Comparison of ENCODE assay signal across 19 mouse cellular contexts in the genomic region with DNA sequence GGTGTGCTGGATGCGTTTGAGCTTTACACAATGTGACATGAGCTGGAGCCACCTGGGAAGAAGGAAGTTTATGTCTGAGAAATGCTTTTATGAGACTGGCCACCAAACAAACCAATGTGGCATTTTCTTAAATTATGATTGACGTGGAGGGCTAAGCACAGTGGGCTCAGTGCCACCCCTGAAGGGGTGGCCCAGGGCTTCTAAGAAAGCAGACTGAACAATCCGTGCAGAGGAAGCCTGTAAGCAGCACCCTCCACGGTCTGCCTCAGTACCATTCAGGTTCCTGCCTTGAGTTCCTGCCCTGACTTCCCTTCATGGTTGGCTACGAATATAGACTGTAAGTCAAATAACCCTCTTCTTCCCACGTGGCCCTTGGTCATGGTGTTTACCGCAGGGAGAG. TPM values are rescaled to one million over a fixed set of nuclear protein-coding genes. Genes with fewer than 3 reads are reported as not detected.
DNase-seq lines count a peak whose midpoint lies in the region; ATAC-seq and TF ChIP-seq lines count a peak whose summit lies in the region.
"Had no signal": no experiment of that assay in that cellular context is flagged by ENCODE, and none has a peak within 500 bp of the region (broad histone marks: within the 10 kb centered on the region; RNA-seq: fewer than 3 reads in every experiment).

No protein-coding gene starts in this region.

- no peak overlapping the region for H3K9ac ChIP-seq in hindbrain, embryonic 14.5 days
- H3K9ac ChIP-seq in midbrain, embryonic 14.5 days (replicated peaks; ENCODE audit: low read length) = peak overlapping the region; percentile 21; the same call in 1 of the 2 replicates
- H3K9ac ChIP-seq: limb, embryonic 12.5 days; liver, embryonic 13.5 days; lung, embryonic 15.5 days had no signal

- H3K4me2 ChIP-seq in hindbrain, embryonic 14.5 days (replicated peaks) = peak overlapping the region; percentile 45
- peak overlapping the region; percentile 53 for H3K4me2 ChIP-seq in midbrain, embryonic 14.5 days (ENCODE audit: low read length)
- H3K4me2 ChIP-seq: heart, embryonic 11.5 days; limb, embryonic 12.5 days; liver, embryonic 13.5 days; lung, embryonic 15.5 days had no signal

- peak overlapping the region; percentile 41; the same call in 1 of the 2 replicates for H3K27ac ChIP-seq in testis, adult 2 months (ENCODE audit: control insufficient read depth, insufficient read depth, low read depth, low read length)
- peak overlapping the region; percentile 84 for H3K27ac ChIP-seq in hindbrain, embryonic 14.5 days
- peak overlapping the region; percentile 83 for H3K27ac ChIP-seq in midbrain, embryonic 14.5 days (replicated peaks; ENCODE audit: low read depth, low read length)
- H3K27ac ChIP-seq: limb, embryonic 12.5 days; liver, embryonic 13.5 days; lung, embryonic 15.5 days; stomach, postnatal 0 days had no signal

- ATAC-seq in hindbrain, embryonic 14.5 days (ENCODE audit: low FRiP score) = peak; percentile 25; the same call in 1 of the 2 replicates
- ATAC-seq in midbrain, embryonic 14.5 days (ENCODE audit: low FRiP score, low TSS enrichment) = peak; percentile 44; the same call in 1 of the 2 replicates
- no peak for ATAC-seq in erythroid progenitor cell, adult 5-6 weeks (replicated peaks; ENCODE audit: low FRiP score, poor library complexity, severe bottlenecking)
- ATAC-seq: intestine, embryonic 16.5 days had no signal

- no peak for TF ChIP-seq POLR2A in testis, adult 2 months (IDR thresholded peaks at IDR 0.05; ENCODE audit: control insufficient read depth, low read depth, low read length)

- no peak for TF ChIP-seq CTCF in testis, adult 2 months (IDR thresholded peaks at IDR 0.05; ENCODE audit: control insufficient read depth, insufficient read depth, insufficient replicate concordance, low read depth, low read length)

- peaks cover 13% of the 10 kb centered on the region for H3K4me1 ChIP-seq in testis, adult 2 months (ENCODE audit: control insufficient read depth, insufficient read depth, low read length)
- peaks cover 25% of the 10 kb centered on the region for H3K4me1 ChIP-seq in hindbrain, embryonic 14.5 days (replicated peaks; ENCODE audit: control insufficient read depth, insufficient read depth, low read length)
- peaks cover 21% of the 10 kb centered on the region for H3K4me1 ChIP-seq in midbrain, embryonic 14.5 days (ENCODE audit: control insufficient read depth, insufficient read depth, low read length)
- H3K4me1 ChIP-seq: limb, embryonic 12.5 days; liver, embryonic 13.5 days had no signal

- H3K4me3 ChIP-seq in testis, adult 2 months (ENCODE audit: control insufficient read depth, low read depth, low read length) = peak overlapping the region; percentile 82
- no peak overlapping the region for H3K4me3 ChIP-seq in hindbrain, embryonic 14.5 days (replicated peaks; ENCODE audit: low read length)
- no peak overlapping the region for H3K4me3 ChIP-seq in midbrain, embryonic 14.5 days (replicated peaks; ENCODE audit: low read depth, low read length)
- H3K4me3 ChIP-seq: limb, embryonic 12.5 days; liver, embryonic 13.5 days; lung, embryonic 15.5 days had no signal

- no peaks in the 10 kb centered on the region for H3K36me3 ChIP-seq in testis, adult 2 months (ENCODE audit: control insufficient read depth, insufficient read depth, low read length)
- H3K36me3 ChIP-seq in hindbrain, embryonic 14.5 days (replicated peaks; ENCODE audit: control insufficient read depth, insufficient read depth) = peaks cover 67% of the 10 kb centered on the region
- H3K36me3 ChIP-seq in midbrain, embryonic 14.5 days (ENCODE audit: control insufficient read depth, insufficient read depth, low read length) = peaks cover 53% of the 10 kb centered on the region

- no peak for DNase-seq in testis, postnatal 14 days (ENCODE audit: low spot score)
- DNase-seq in hindbrain, embryonic 14.5 days (ENCODE audit: low spot score) = no peak
- DNase-seq in midbrain, embryonic 14.5 days = no peak
- no peak for DNase-seq in MN1 (ENCODE audit: low spot score)
- DNase-seq in cerebellum, adult 9-10 months = no peak
- no peak for DNase-seq in ovary, postnatal 36 days (ENCODE audit: low spot score)
- DNase-seq: heart, postnatal 14 days; liver, embryonic 13.5 days; thymus, postnatal 25 days had no signal

- H3K9me3 ChIP-seq in hindbrain, embryonic 14.5 days (ENCODE audit: control insufficient read depth, low read length) = no peaks in the 10 kb centered on the region
- H3K9me3 ChIP-seq in midbrain, embryonic 14.5 days (ENCODE audit: control insufficient read depth, low read length) = no peaks in the 10 kb centered on the region
- H3K9me3 ChIP-seq: limb, embryonic 12.5 days; liver, embryonic 13.5 days; lung, embryonic 15.5 days had no signal

- 56% methylated on average over 7 of the region's 7 CpGs for WGBS in hindbrain, embryonic 14.5 days
- 65% methylated on average over 7 of the region's 7 CpGs for WGBS in midbrain, embryonic 14.5 days

- no peaks in the 10 kb centered on the region for H3K27me3 ChIP-seq in testis, adult 2 months (ENCODE audit: control insufficient read depth, insufficient read depth, low read length)
- H3K27me3 ChIP-seq in hindbrain, embryonic 14.5 days (ENCODE audit: control insufficient read depth, insufficient read depth, low read length) = no peaks in the 10 kb centered on the region
- no peaks in the 10 kb centered on the region for H3K27me3 ChIP-seq in midbrain, embryonic 14.5 days (ENCODE audit: control insufficient read depth, insufficient read depth, low read length)
- H3K27me3 ChIP-seq: limb, embryonic 12.5 days; liver, embryonic 13.5 days; lung, embryonic 15.5 days had no signal

RNA-seq across cellular contexts. Expression of a gene that starts 14.6 kb away (rescaled TPM):
- 9.7 and 11.0 TPM in 2 replicates for polyA plus RNA-seq in testis, adult 2 months (2012; rRNA removed)
- 21.6 and 26.5 TPM in 2 replicates for polyA plus RNA-seq in hindbrain, embryonic 14.5 days (2014; fragmentation: Nextera tagmentation; extraction: Ambion mirVana)
- 20.0 and 27.7 TPM in 2 replicates for polyA plus RNA-seq in midbrain, embryonic 14.5 days (2014; fragmentation: Nextera tagmentation; extraction: Ambion mirVana)
- 4.3 and 5.9 TPM in 2 replicates for total RNA-seq in erythroid progenitor cell, adult 5-6 weeks (2015; ENCODE audit: low replicate concordance)
- 2.6 and 4.8 TPM in 2 replicates for total RNA-seq in erythroid progenitor cell, adult 5-6 weeks (2017; ENCODE audit: low replicate concordance)

RNA-seq across cellular contexts. Expression of a gene that starts 19.4 kb away (rescaled TPM):
- 10.1 and 11.6 TPM in 2 replicates for polyA plus RNA-seq in testis, adult 2 months (2012; rRNA removed)
- 171 and 213 TPM in 2 replicates for polyA plus RNA-seq in hindbrain, embryonic 14.5 days (2014; fragmentation: Nextera tagmentation; extraction: Ambion mirVana)
- 164 and 190 TPM in 2 replicates for polyA plus RNA-seq in midbrain, embryonic 14.5 days (2014; fragmentation: Nextera tagmentation; extraction: Ambion mirVana)
- 8.8 and 47.2 TPM in 2 replicates for total RNA-seq in erythroid progenitor cell, adult 5-6 weeks (2015; ENCODE audit: low replicate concordance)
- 17.2 and 52.3 TPM in 2 replicates for total RNA-seq in erythroid progenitor cell, adult 5-6 weeks (2017; ENCODE audit: low replicate concordance)

RNA-seq across cellular contexts. Expression of a gene that starts 28.2 kb away (rescaled TPM):
- 58.4 and 61.9 TPM in 2 replicates for polyA plus RNA-seq in testis, adult 2 months (2012; rRNA removed)
- polyA plus RNA-seq in hindbrain, embryonic 14.5 days (2014; fragmentation: Nextera tagmentation; extraction: Ambion mirVana) = 56.2 and 64.1 TPM in 2 replicates
- polyA plus RNA-seq in midbrain, embryonic 14.5 days (2014; fragmentation: Nextera tagmentation; extraction: Ambion mirVana) = 61.5 and 73.0 TPM in 2 replicates
- total RNA-seq in erythroid progenitor cell, adult 5-6 weeks (2015; ENCODE audit: low replicate concordance) = 225 and 240 TPM in 2 replicates
- 322 and 375 TPM in 2 replicates for total RNA-seq in erythroid progenitor cell, adult 5-6 weeks (2017; ENCODE audit: low replicate concordance)

RNA-seq across cellular contexts. Expression of a gene that starts 48.2 kb away (rescaled TPM):
- 0.42 and 0.96 TPM in 2 replicates for polyA plus RNA-seq in testis, adult 2 months (2012; rRNA removed)
- 0.40 and 0.59 TPM in 2 replicates for polyA plus RNA-seq in hindbrain, embryonic 14.5 days (2014; fragmentation: Nextera tagmentation; extraction: Ambion mirVana)
- polyA plus RNA-seq in midbrain, embryonic 14.5 days (2014; fragmentation: Nextera tagmentation; extraction: Ambion mirVana) = 0.08 and 0.25 TPM in 2 replicates
- total RNA-seq in erythroid progenitor cell, adult 5-6 weeks (2015; ENCODE audit: low replicate concordance) = 0.36 TPM in 1 of 2 replicates, not detected in the other
- total RNA-seq in erythroid progenitor cell, adult 5-6 weeks (2017; ENCODE audit: low replicate concordance) = 0.64 TPM in 1 of 2 replicates, not detected in the other

RNA-seq across cellular contexts. Expression of a gene that starts 48.8 kb away (rescaled TPM):
- polyA plus RNA-seq in testis, adult 2 months (2012; rRNA removed) = 136 and 145 TPM in 2 replicates
- polyA plus RNA-seq in hindbrain, embryonic 14.5 days (2014; fragmentation: Nextera tagmentation; extraction: Ambion mirVana) = 0.22 and 0.32 TPM in 2 replicates
- not detected in 2 replicates for polyA plus RNA-seq in midbrain, embryonic 14.5 days (2014; fragmentation: Nextera tagmentation; extraction: Ambion mirVana)
- not detected in 2 replicates for total RNA-seq in erythroid progenitor cell, adult 5-6 weeks (2015; ENCODE audit: low replicate concordance)
- not detected in 2 replicates for total RNA-seq in erythroid progenitor cell, adult 5-6 weeks (2017; ENCODE audit: low replicate concordance)
- total RNA-seq: gastrocnemius, adult 18-20 months; heart, postnatal 14 days; megakaryocyte progenitor cell, adult 5-6 weeks had no signal
- polyA plus RNA-seq: C2C12; heart, embryonic 11.5 days; intestine, embryonic 16.5 days; limb, embryonic 12.5 days; lung, embryonic 15.5 days had no signal

Comparison
In these comparisons a context has a peak if more than half of its experiments do, and no peak if none do; other contexts are left out.
1. RNA of a gene that starts 19.4 kb away (polyA plus RNA-seq): 171 to 213 TPM in hindbrain, embryonic 14.5 days and 164 to 190 TPM in midbrain, embryonic 14.5 days; 10.1 to 11.6 TPM in testis, adult 2 months; every median in the first group is over 10 times any median in the second.
2. Peak in every context shown above with its lines, with median percentiles within 50 percentile points of each other: H3K27ac ChIP-seq.